Mouse (Mus musculus) MEL (cell line): Measurements from ENCODE around the gene Nfkbie.
A peak's percentile ranks its signal among the peaks of the same experiment; 100 is the strongest.

Experiments
- CTCF ChIP-seq, 3 experiments: IDR thresholded peaks in 2 of 3; conservative IDR thresholded peaks in 1 of 3; 2 replicates each; pipeline ENCODE4 v1.5.1; 2011 to 2012; ENCODE audit warnings: low read length in 3 of 3, low read depth in 2 of 3, mild to moderate bottlenecking in 2 of 3, improper control_type of control experiment in 1 of 3, inconsistent platforms in 1 of 3, mixed read lengths in 1 of 3, moderate library complexity in 1 of 3; ENCODE audit not compliant: control insufficient read depth in 1 of 3, insufficient read depth in 1 of 3, poor library complexity in 1 of 3, severe bottlenecking in 1 of 3
- EP300 ChIP-seq, 2 experiments: IDR thresholded peaks; 2 replicates each; pipeline ENCODE4 v1.6.1; 2011; ENCODE audit warnings: improper control_type of control experiment in 2 of 2, low read length in 2 of 2, low read depth in 1 of 2, mild to moderate bottlenecking in 1 of 2
- GABPA ChIP-seq: IDR thresholded peaks from 2 replicates; pipeline ENCODE4 v1.6.1; 2012; ENCODE audit warnings: low read depth, mild to moderate bottlenecking, inconsistent platforms, low read length, improper control_type of control experiment, moderate library complexity
- KAT2A ChIP-seq: conservative IDR thresholded peaks from 2 replicates; pipeline ENCODE4 v1.6.1; 2012; ENCODE audit warnings: low read depth, low read length, improper control_type of control experiment, inconsistent platforms
- MAX ChIP-seq: IDR thresholded peaks from 2 replicates; pipeline ENCODE4 v1.6.1; 2011; ENCODE audit warnings: low read length, improper control_type of control experiment
- MAZ ChIP-seq: IDR thresholded peaks from 2 replicates; pipeline ENCODE4 v1.6.1; 2012; ENCODE audit warnings: low read depth, mild to moderate bottlenecking, inconsistent platforms, low read length, improper control_type of control experiment
- NRF1 ChIP-seq: IDR thresholded peaks from 2 replicates; pipeline ENCODE4 v1.6.1; 2014; ENCODE audit warnings: low read depth, mild to moderate bottlenecking, inconsistent platforms, low read length, improper control_type of control experiment, moderate library complexity; ENCODE audit not compliant: poor library complexity, insufficient read depth, severe bottlenecking
- POLR2AphosphoS2 ChIP-seq: IDR thresholded peaks from 2 replicates; pipeline ENCODE4 v1.6.1; 2011; ENCODE audit warnings: low read length, improper control_type of control experiment
- POLR2AphosphoS5 ChIP-seq: IDR thresholded peaks from 2 replicates; pipeline ENCODE4 v1.6.1; 2012; ENCODE audit warnings: low read depth, borderline replicate concordance, mild to moderate bottlenecking, inconsistent platforms, low read length, moderate library complexity, mixed read lengths
- SIN3A ChIP-seq: IDR thresholded peaks from 2 replicates; pipeline ENCODE4 v1.6.1; 2012; ENCODE audit warnings: low read length, improper control_type of control experiment, inconsistent platforms
- UBTF ChIP-seq: IDR thresholded peaks from 2 replicates; pipeline ENCODE4 v1.6.1; 2012; ENCODE audit warnings: low read depth, mild to moderate bottlenecking, inconsistent platforms, low read length, improper control_type of control experiment, moderate library complexity, borderline replicate concordance; ENCODE audit not compliant: insufficient read depth
- USF2 ChIP-seq, 2 experiments: IDR thresholded peaks; 2 replicates each; pipeline ENCODE4 v1.6.1; 2011 to 2012; ENCODE audit warnings: improper control_type of control experiment in 2 of 2, low read length in 2 of 2, borderline replicate concordance in 1 of 2, inconsistent platforms in 1 of 2, low read depth in 1 of 2, mild to moderate bottlenecking in 1 of 2; ENCODE audit not compliant: insufficient read depth in 1 of 2

- TF ChIP-seq MAZ (peak; percentile 98), EP300 (IDR thresholded peaks at IDR 0.05; ENCODE audit: low read depth in 1 of 2, low read length in 2 of 2) (no peak), UBTF (no peak), MAX (peak; percentile 34; the same call in 1 of the 2 replicates), NRF1 (no peak; the same call in 1 of the 2 replicates), POLR2AphosphoS5 (peak; percentile 85; the same call in 1 of the 2 replicates), GABPA (no peak), USF2 (IDR thresholded peaks at IDR 0.05; ENCODE audit: borderline replicate concordance in 1 of 2, insufficient read depth in 1 of 2, low read depth in 1 of 2, low read length in 2 of 2) (no peak), KAT2A (peak; percentile 87), POLR2AphosphoS2 (peak; percentile 98), CTCF (IDR thresholded peaks at IDR 0.05 in 2 of 3, conservative IDR thresholded peaks at IDR 0.05 in 1 of 3; ENCODE audit: control insufficient read depth in 1 of 3, insufficient read depth in 1 of 3, low read depth in 2 of 3, low read length in 3 of 3, poor library complexity in 1 of 3, severe bottlenecking in 1 of 3) (no peak), SIN3A (peak; percentile 70)
Observed at GRCm38 (mm10) chr17:45573087-45573779, 17.7 kb downstream of the Nfkbie start, which contains the start of gene Hsp90ab1.
